Mouse (Mus musculus) heart, embryonic 12.5 days (tissue): ENCODE measurements around the gene Paqr5. TPM values are rescaled to one million over a fixed set of nuclear protein-coding genes. Genes with fewer than 3 reads are reported as not detected.

Source experiments
- ATAC-seq: fragments of 200-750 bp; cut with Nextera tagmentation; 2 replicates; pipeline ENCODE4 v1.8.0; 2017; ENCODE audit warnings: moderate TSS enrichment, moderate library complexity; ENCODE audit not compliant: insufficient number of reproducible peaks, low FRiP score
- H3K27ac ChIP-seq: fragments of 300-500 bp; sonication (generic); 2 replicates; pipeline ENCODE4 v1.5.1; 2016; ENCODE audit warnings: mild to moderate bottlenecking, moderate library complexity; ENCODE audit not compliant: poor library complexity, severe bottlenecking
- H3K27me3 ChIP-seq: fragments of 300-500 bp; sonication (generic); replicated peaks from 2 replicates; pipeline ENCODE4 v1.6.1; 2016; ENCODE audit warnings: mild to moderate bottlenecking, moderate library complexity
- H3K36me3 ChIP-seq: fragments of 300-500 bp; sonication (generic); 2 replicates; pipeline ENCODE4 v1.6.1; 2016; ENCODE audit warnings: mild to moderate bottlenecking, moderate library complexity
- H3K4me1 ChIP-seq: fragments of 300-500 bp; sonication (generic); replicated peaks from 2 replicates; pipeline ENCODE4 v1.6.1; 2016; ENCODE audit warnings: mild to moderate bottlenecking
- H3K4me2 ChIP-seq: fragments of 300-500 bp; sonication (generic); 2 replicates; pipeline ENCODE4 v1.6.1; 2016; ENCODE audit warnings: mild to moderate bottlenecking, moderate library complexity
- H3K4me3 ChIP-seq: fragments of 300-500 bp; sonication (generic); 2 replicates; pipeline ENCODE4 v1.5.1; 2016; ENCODE audit warnings: mild to moderate bottlenecking
- H3K9ac ChIP-seq: fragments of 300-500 bp; sonication (generic); 2 replicates; pipeline ENCODE4 v1.6.1; 2016; ENCODE audit warnings: mild to moderate bottlenecking, moderate library complexity
- H3K9me3 ChIP-seq: fragments of 300-500 bp; sonication (generic); replicated peaks from 2 replicates; pipeline ENCODE4 v1.6.1; 2016; ENCODE audit warnings: mild to moderate bottlenecking, moderate library complexity
- WGBS: fragments of 180-500 bp; shearing (Covaris S2); methylation state at CpG from one replicate; pipeline ENCODE4 v1.1.7; 2016; 5-methylcytosine and 5-hydroxymethylcytosine counted together
- polyA plus RNA-seq: library from polyadenylated mRNA; unstranded; fragments of >200 nt; fragmentation: Nextera tagmentation; extraction: Ambion mirVana; gene quantifications from 2 replicates; pipeline ENCODE4 v1.2.1, GENCODE M21; 2016

Paqr5 gene
- polyA plus RNA-seq, 1 experiment from 2014 or later: 0.40 TPM

DNA sequence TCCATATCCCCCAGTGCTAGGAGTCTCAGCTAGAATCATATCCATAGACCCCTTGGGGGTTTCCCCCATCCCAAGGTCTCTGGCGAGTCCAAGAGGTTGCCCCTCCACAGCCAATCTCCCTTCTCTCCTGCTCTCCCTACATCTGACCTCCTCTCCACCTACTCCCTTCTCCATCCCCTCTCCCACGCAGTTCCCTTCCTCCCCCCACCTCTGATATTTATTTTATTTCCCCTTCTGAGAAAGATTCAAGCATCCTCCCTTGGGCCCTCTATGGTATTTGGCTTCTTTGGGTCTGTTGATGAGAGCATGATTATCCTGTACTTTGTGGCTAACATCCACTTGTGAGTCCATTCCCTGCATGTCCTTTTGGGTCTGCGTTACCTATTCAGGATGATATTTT is 118.3 kb downstream of the Paqr5 start:
- H3K9ac ChIP-seq: no peak overlapping the region
- no peak overlapping the region for H3K27ac ChIP-seq
- ATAC-seq: no peak
- peaks cover 5% of the 10 kb centered on the region for H3K27me3 ChIP-seq
- peaks cover 21% of the 10 kb centered on the region for H3K36me3 ChIP-seq
- H3K9me3 ChIP-seq: no peaks in the 10 kb centered on the region
- no peak overlapping the region for H3K4me3 ChIP-seq
- H3K4me1 ChIP-seq: peaks cover 26% of the 10 kb centered on the region; the same call in 1 of the 2 replicates
- H3K4me2 ChIP-seq: no peak overlapping the region
- WGBS: 77% methylated on average over 3 of the region's 3 CpGs

DNA sequence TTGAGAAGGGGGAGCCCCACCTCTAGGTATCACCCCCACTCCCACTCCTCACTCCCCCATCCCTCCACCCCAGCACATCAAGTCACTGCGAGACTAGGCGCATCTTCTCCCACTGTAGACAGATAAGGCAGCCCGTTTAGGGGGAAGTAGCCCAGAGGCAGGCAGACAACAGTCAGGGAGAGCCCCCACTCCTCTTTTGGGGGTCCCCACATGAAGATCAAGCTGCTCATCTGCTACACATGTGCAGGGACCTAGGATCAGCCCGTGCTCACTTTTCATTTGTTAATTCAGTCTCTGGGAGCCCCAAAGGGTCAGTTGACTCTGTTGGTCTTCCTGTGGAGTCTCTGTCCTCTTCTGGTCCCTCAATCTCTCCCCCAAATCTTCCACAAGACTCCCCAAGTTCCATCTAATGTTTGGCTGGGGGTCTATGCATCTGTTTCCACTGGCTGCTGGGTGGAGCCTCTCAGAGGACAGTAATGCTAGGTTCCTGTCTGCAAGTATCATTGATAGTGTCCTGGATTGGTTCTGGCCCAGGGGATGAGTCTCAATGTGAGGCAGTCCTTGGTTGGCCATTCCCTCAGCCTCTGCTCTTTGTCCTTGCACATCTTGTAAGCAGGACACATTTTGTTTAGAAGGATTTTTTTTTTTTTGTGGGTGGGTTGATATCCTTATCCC is 118.9 kb downstream of the Paqr5 start:
- H3K27ac ChIP-seq: no peak overlapping the region
- no peak overlapping the region for H3K9ac ChIP-seq
- peaks cover 9% of the 10 kb centered on the region for H3K27me3 ChIP-seq
- H3K36me3 ChIP-seq: peaks cover 16% of the 10 kb centered on the region
- no peak overlapping the region for H3K4me3 ChIP-seq
- no peaks in the 10 kb centered on the region for H3K9me3 ChIP-seq
- H3K4me2 ChIP-seq: no peak overlapping the region
- 73% methylated on average over 4 of the region's 4 CpGs for WGBS
- peaks cover 20% of the 10 kb centered on the region; the same call in 1 of the 2 replicates for H3K4me1 ChIP-seq
- no peak for ATAC-seq

DNA sequence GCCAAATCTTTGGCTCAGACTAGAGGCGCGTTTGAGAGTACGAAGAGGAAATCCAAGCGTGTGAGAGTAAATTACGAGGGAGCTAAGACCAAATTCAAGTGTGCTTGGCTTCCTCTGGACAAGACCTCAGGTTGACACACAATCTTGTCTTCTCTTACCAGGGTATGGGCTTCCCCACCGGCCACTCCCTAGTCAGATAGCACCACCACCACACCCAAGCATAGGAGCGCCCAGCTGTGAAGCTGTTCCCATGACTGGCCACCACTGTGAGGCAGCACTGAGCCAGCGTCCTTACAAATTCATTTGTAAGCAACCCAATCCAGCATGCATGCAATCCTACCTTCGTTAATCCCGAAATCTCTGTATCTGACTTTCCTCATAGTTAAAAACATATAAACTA is 119.7 kb downstream of the Paqr5 start:
- WGBS: 56% methylated on average over 10 of the region's 10 CpGs
- Histone ChIP-seq H3K4me1 (0 out of 2 replicates have a peak, but pooled peaks cover 16% of the 10 kb centered on the region), H3K27me3 (peaks cover 17% of the 10 kb centered on the region), H3K4me3 (no peak overlapping the region), H3K9ac (no peak overlapping the region), H3K36me3 (peaks cover 7% of the 10 kb centered on the region), H3K27ac (no peak overlapping the region), H3K4me2 (no peak overlapping the region), H3K9me3 (no peaks in the 10 kb centered on the region)
- no peak for ATAC-seq

DNA sequence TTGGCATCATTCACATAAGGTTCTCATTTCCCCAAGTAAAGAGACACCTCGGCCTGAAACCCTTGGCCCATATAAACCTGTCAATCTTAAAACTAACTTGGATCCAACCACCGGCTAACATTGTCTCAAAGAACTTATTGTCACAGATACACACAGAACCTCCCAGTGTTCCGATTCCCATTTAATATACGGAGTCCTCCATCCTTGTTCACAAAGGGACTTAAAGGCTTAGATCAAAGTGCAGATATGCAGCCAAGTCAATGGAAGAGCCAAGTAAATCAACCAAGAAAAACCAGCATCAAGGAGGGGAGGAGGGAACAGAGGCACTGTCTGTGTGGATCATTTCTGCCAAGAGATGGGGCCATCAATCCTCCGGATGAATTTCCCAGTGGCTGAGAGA is 121.1 kb downstream of the Paqr5 start:
- Histone ChIP-seq H3K4me3 (no peak overlapping the region), H3K27ac (no peak overlapping the region), H3K27me3 (peaks cover 28% of the 10 kb centered on the region), H3K9me3 (no peaks in the 10 kb centered on the region), H3K4me2 (no peak overlapping the region), H3K4me1 (0 out of 2 replicates have a peak, but pooled peaks cover 9% of the 10 kb centered on the region), H3K36me3 (no peaks in the 10 kb centered on the region), H3K9ac (no peak overlapping the region)
- ATAC-seq: no peak
- whole genome bisulfite sequencing: 82% methylated on average over 5 of the region's 5 CpGs

DNA sequence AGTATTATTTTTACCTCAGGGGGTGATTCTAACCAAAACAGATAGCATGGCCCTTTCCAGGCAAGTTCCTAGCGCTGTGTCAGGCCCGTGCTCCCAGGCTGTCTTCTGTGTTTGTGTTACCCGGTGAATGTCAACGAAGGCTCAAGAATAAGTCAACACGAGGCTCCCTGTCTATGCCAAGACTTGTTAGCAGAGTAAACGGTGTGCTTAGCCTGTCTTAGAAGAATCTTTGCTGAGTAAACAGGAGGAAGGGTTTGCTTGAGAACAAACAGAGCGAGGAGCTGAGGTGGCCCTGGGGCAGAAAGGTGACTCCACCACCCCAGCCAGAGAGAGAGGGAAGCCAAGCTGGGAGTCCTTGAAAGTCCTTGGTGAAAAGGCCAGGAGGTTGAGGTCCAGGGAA is 122.5 kb downstream of the Paqr5 start:
- no peak for ATAC-seq
- Histone ChIP-seq H3K27ac (no peak overlapping the region), H3K4me3 (no peak overlapping the region), H3K36me3 (no peaks in the 10 kb centered on the region), H3K9ac (no peak overlapping the region), H3K27me3 (peaks cover 38% of the 10 kb centered on the region), H3K9me3 (no peaks in the 10 kb centered on the region), H3K4me2 (no peak overlapping the region), H3K4me1 (0 out of 2 replicates have a peak, but pooled peaks cover 8% of the 10 kb centered on the region)
- 21% methylated on average over 7 of the region's 7 CpGs for WGBS

Other genes starting within 250 kb of the Paqr5 start
- 714 and 736 TPM in 2 replicates for gene Rplp1, start 112.3 kb downstream of the Paqr5 start, polyA plus RNA-seq
- 83.9 and 97.4 TPM in 2 replicates for gene Kif23, start 80.1 kb downstream of the Paqr5 start, polyA plus RNA-seq
- gene Glce, start 95.8 kb upstream of the Paqr5 start, polyA plus RNA-seq: 14.9 and 16.8 TPM in 2 replicates